Mouse (Mus musculus) embryonic stem cell, embryonic (primary cell): Measurements from ENCODE around the gene Pgk1.

Experiments
- CTCF ChIA-PET, 4 experiments: fragments of 300-600 bp in 2 of 4; fragments of 350-600 bp in 2 of 4; sonication (Branson Sonifier 250); formaldehyde crosslinking; loops; one replicate each; lab custom pipeline; 2022; ENCODE audit warnings: inconsistent platforms in 2 of 4; lab: Charles Lee
- POLR2A ChIA-PET, 4 experiments: fragments of 300-600 bp in 2 of 4; fragments of 350-600 bp in 2 of 4; sonication (Branson Sonifier 250); formaldehyde crosslinking; loops; one replicate each; lab custom pipeline; 2022; ENCODE audit warnings: antibody characterized with exemption in 4 of 4, inconsistent platforms in 1 of 4; lab: Charles Lee

Pgk1 gene

GRCm38 (mm10) chrX:106186713-106187649, at the start of gene Pgk1:
Gene Pgk1, plus strand, starts transcription at chrX:106187100.
- ChIA-PET POLR2A (interaction anchor here (0.6 to 5.9 kb wide), 38 partner anchors 8 to 1926 kb away, joined by 3 to 66 read pairs (median 4); partner anchors contain the start of genes Cox7b (in 3 of the 4), Atp7a (in 2 of the 4), Atrx (in 1 of the 4) and Fgf16 (in 1 of the 4)), CTCF (interaction anchor here in 2 of 4 experiments (0.6 to 2.4 kb wide), 5 partner anchors 10 to 160 kb away, joined by 3 to 20 read pairs (median 4); partner anchors contain the start of gene Atp7a (in 1 of the 2))

GRCm38 (mm10) chrX:106139309-106140070, 47.4 kb upstream of the Pgk1 start:
- POLR2A ChIA-PET, result no interaction called here

GRCm38 (mm10) chrX:106142936-106143335, 44.0 kb upstream of the Pgk1 start, which contains the start of gene Tlr13:
Gene Tlr13, plus strand, starts transcription at chrX:106143204.
- POLR2A ChIA-PET, result interaction anchor here in 2 of 4 experiments (0.6 to 0.7 kb wide), 2 partner anchors 59 to 1171 kb away, joined by 4 to 5 read pairs; no protein-coding TSS in a partner anchor
- CTCF ChIA-PET, result no interaction called here

More at GRCm38 (mm10) chrX:106139309-106140070, 47.4 kb upstream of the Pgk1 start:
- CTCF ChIA-PET, result interaction anchor here in 1 of 4 experiments (0.6 kb wide), 1 partner anchor 113 kb away, joined by 4 read pairs; no protein-coding TSS in a partner anchor

- CTCF ChIA-PET, result no interaction called here
- POLR2A ChIA-PET, result interaction anchor here in 1 of 4 experiments (0.9 kb wide), 1 partner anchor 121 kb away, joined by 3 read pairs; the partner anchor contains the start of gene Atp7a
These were observed 38.7 kb upstream of the Pgk1 start for GRCm38 (mm10) chrX:106148185-106148584.

- CTCF ChIA-PET, result no interaction called here
- POLR2A ChIA-PET, result interaction anchor here in 1 of 4 experiments (0.9 kb wide), 1 partner anchor 77 kb away, joined by 5 read pairs; no protein-coding TSS in a partner anchor
These were observed 37.4 kb upstream of the Pgk1 start for GRCm38 (mm10) chrX:106149460-106149859.

- CTCF ChIA-PET, result no interaction called here
- POLR2A ChIA-PET, result no interaction called here
These were observed 32.7 kb upstream of the Pgk1 start for GRCm38 (mm10) chrX:106154180-106154586.

- CTCF ChIA-PET, result interaction anchor here in 1 of 4 experiments (1.2 kb wide), 1 partner anchor 14 kb away, joined by 3 read pairs; no protein-coding TSS in a partner anchor
These were observed 31.0 kb upstream of the Pgk1 start for GRCm38 (mm10) chrX:106155892-106156291.

GRCm38 (mm10) chrX:106163995-106164394, 22.9 kb upstream of the Pgk1 start:
- POLR2A ChIA-PET, result interaction anchor here in 3 of 4 experiments (0.6 to 3.2 kb wide), 3 partner anchors 24 to 137 kb away, joined by 3 to 17 read pairs (median 7); partner anchors contain the start of gene Atp7a (in 2 of the 3)
- CTCF ChIA-PET, result interaction anchor here in 2 of 4 experiments (1.2 to 2.1 kb wide), 2 partner anchors 137 kb away, joined by 3 to 17 read pairs; partner anchors contain the start of gene Atp7a (in 2 of the 2)

More at GRCm38 (mm10) chrX:106155892-106156291, 31.0 kb upstream of the Pgk1 start:
- POLR2A ChIA-PET, result interaction anchor here in 1 of 4 experiments (0.5 kb wide), 1 partner anchor 192 kb away, joined by 3 read pairs; no protein-coding TSS in a partner anchor

- CTCF ChIA-PET, result interaction anchor here (0.6 to 2.1 kb wide), 5 partner anchors 34 to 303 kb away, joined by 3 to 17 read pairs (median 5); partner anchors contain the start of gene Atp7a (in 3 of the 4)
These were observed 22.3 kb upstream of the Pgk1 start for GRCm38 (mm10) chrX:106164555-106164954.

GRCm38 (mm10) chrX:106165089-106165488, 21.8 kb upstream of the Pgk1 start:
- CTCF ChIA-PET, result interaction anchor here (0.6 to 2.1 kb wide), 5 partner anchors 34 to 304 kb away, joined by 3 to 17 read pairs (median 5); partner anchors contain the start of gene Atp7a (in 3 of the 4)

More at GRCm38 (mm10) chrX:106164555-106164954, 22.3 kb upstream of the Pgk1 start:
- POLR2A ChIA-PET, result interaction anchor here in 2 of 4 experiments (1.0 to 3.2 kb wide), 3 partner anchors 12 to 138 kb away, joined by 3 to 17 read pairs (median 7); partner anchors contain the start of gene Atp7a (in 2 of the 2)

GRCm38 (mm10) chrX:106171106-106171852, 15.6 kb upstream of the Pgk1 start:
- ChIA-PET POLR2A (interaction anchor here in 3 of 4 experiments (0.6 to 1.6 kb wide), 8 partner anchors 16 to 628 kb away, joined by 3 to 9 read pairs (median 4); partner anchors contain the start of genes Atp7a (in 3 of the 3) and Pgk1 (in 1 of the 3)), CTCF (interaction anchor here (0.6 to 1.6 kb wide), 6 partner anchors 15 to 159 kb away, joined by 3 to 10 read pairs (median 4); partner anchors contain the start of genes Atp7a (in 3 of the 4) and Magt1 (in 1 of the 4))

More at GRCm38 (mm10) chrX:106165089-106165488, 21.8 kb upstream of the Pgk1 start:
- POLR2A ChIA-PET, result interaction anchor here in 1 of 4 experiments (1.0 to 3.2 kb wide), 2 partner anchors 11 to 138 kb away, joined by 3 to 17 read pairs; partner anchors contain the start of gene Atp7a

GRCm38 (mm10) chrX:106171853-106172154, 15.1 kb upstream of the Pgk1 start:
- POLR2A ChIA-PET, result interaction anchor here in 1 of 4 experiments (0.7 kb wide), 1 partner anchor 156 kb away, joined by 3 read pairs; no protein-coding TSS in a partner anchor

GRCm38 (mm10) chrX:106176331-106176730, 10.6 kb upstream of the Pgk1 start:
- CTCF ChIA-PET, result interaction anchor here in 2 of 4 experiments (0.7 to 1.1 kb wide), 2 partner anchors 10 to 14 kb away, joined by 3 to 4 read pairs; no protein-coding TSS in a partner anchor
- POLR2A ChIA-PET, result interaction anchor here in 3 of 4 experiments (1.0 to 1.8 kb wide), 8 partner anchors 9 to 161 kb away, joined by 3 to 7 read pairs (median 3); partner anchors contain the start of genes Pgk1 (in 2 of the 3) and Cox7b (in 1 of the 3)

More at GRCm38 (mm10) chrX:106171853-106172154, 15.1 kb upstream of the Pgk1 start:
- CTCF ChIA-PET, result interaction anchor here in 2 of 4 experiments (0.6 to 0.7 kb wide), 3 partner anchors 145 to 164 kb away, joined by 3 to 4 read pairs (median 3); partner anchors contain the start of genes Atp7a (in 1 of the 2) and Magt1 (in 1 of the 2)

- POLR2A ChIA-PET, result interaction anchor here in 1 of 4 experiments (5.7 kb wide), 1 partner anchor 15 kb away, joined by 52 read pairs; no protein-coding TSS in a partner anchor
These were observed 2.6 kb upstream of the Pgk1 start for GRCm38 (mm10) chrX:106184279-106184678.

GRCm38 (mm10) chrX:106185706-106186105, 1.2 kb upstream of the Pgk1 start:
- ChIA-PET CTCF (interaction anchor here in 2 of 4 experiments (0.6 to 2.4 kb wide), 2 partner anchors 12 to 1569 kb away, joined by 3 to 20 read pairs; no protein-coding TSS in a partner anchor), POLR2A (interaction anchor here in 2 of 4 experiments (1.3 to 5.9 kb wide), 7 partner anchors 9 to 175 kb away, joined by 3 to 66 read pairs (median 9); partner anchors contain the start of gene Cox7b (in 1 of the 2))

More at GRCm38 (mm10) chrX:106184279-106184678, 2.6 kb upstream of the Pgk1 start:
- CTCF ChIA-PET, result no interaction called here
